Mouse (Mus musculus): ENCODE data around the gene Tenm2. TPM values are rescaled to one million over a fixed set of nuclear protein-coding genes. Genes with fewer than 3 reads are reported as not detected.

Gene Tenm2
- polyA plus RNA-seq, 1 experiment from 2014 or later, result 0.03 TPM

GRCm38 (mm10) chr11:37076989-37077598 is 158.7 kb downstream of the Tenm2 start:
- H3K4me3 ChIP-seq (replicated peaks), result no peak overlapping the region
- no peaks in the 10 kb centered on the region for H3K36me3 ChIP-seq (replicated peaks)
- no peaks in the 10 kb centered on the region for H3K4me1 ChIP-seq (replicated peaks)
- H3K4me2 ChIP-seq, result no peak overlapping the region
- no peaks in the 10 kb centered on the region for H3K9me3 ChIP-seq (replicated peaks)
- no peaks in the 10 kb centered on the region for H3K27me3 ChIP-seq
- no peak overlapping the region for H3K9ac ChIP-seq
- WGBS (ENCODE audit: insufficient replicate concordance), result 60% methylated on average over 5 of the region's 5 CpGs
- H3K27ac ChIP-seq (replicated peaks), result no peak overlapping the region
- no peak for ATAC-seq (ENCODE audit: insufficient read depth)

DNA sequence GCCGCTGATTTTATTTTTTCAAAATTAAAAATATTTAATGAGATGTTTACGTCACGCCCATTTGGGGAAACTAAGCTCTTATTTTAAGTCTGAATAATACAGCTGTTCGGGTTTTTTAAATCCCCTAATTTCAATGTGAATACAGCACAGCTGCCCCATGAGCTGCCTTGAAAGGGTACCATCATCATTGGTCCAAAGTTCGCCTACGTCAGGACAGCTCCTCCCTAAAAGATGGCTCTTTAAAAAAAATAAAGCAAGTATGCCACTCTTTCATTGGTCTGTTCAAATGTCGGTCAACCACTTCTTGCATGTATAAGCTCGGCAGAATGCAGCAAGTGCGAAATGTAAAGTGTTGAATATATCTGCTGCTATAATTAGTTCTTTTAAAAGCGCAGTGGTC is 160.4 kb downstream of the Tenm2 start:
- no peak overlapping the region for H3K27ac ChIP-seq (replicated peaks)
- H3K36me3 ChIP-seq (replicated peaks), result no peaks in the 10 kb centered on the region
- no peaks in the 10 kb centered on the region for H3K9me3 ChIP-seq (replicated peaks)
- no peak overlapping the region for H3K9ac ChIP-seq
- no peak for ATAC-seq (ENCODE audit: insufficient read depth)
- WGBS (ENCODE audit: insufficient replicate concordance), result 74% methylated on average over 10 of the region's 10 CpGs
- no peaks in the 10 kb centered on the region for H3K4me1 ChIP-seq (replicated peaks)
- H3K4me2 ChIP-seq, result no peak overlapping the region
- no peaks in the 10 kb centered on the region for H3K27me3 ChIP-seq
- no peak overlapping the region for H3K4me3 ChIP-seq (replicated peaks)

- Histone ChIP-seq H3K27me3 (no peaks in the 10 kb centered on the region), H3K4me1 (replicated peaks) (no peaks in the 10 kb centered on the region), H3K36me3 (replicated peaks) (no peaks in the 10 kb centered on the region), H3K9me3 (replicated peaks) (no peaks in the 10 kb centered on the region), H3K4me3 (replicated peaks) (no peak overlapping the region), H3K9ac (no peak overlapping the region), H3K4me2 (no peak overlapping the region), H3K27ac (replicated peaks) (no peak overlapping the region)
- 56% methylated on average over 3 of the region's 3 CpGs for WGBS (ENCODE audit: insufficient replicate concordance)
- no peak for ATAC-seq (ENCODE audit: insufficient read depth)
Observed at GRCm38 (mm10) chr11:37065459-37065858, 170.3 kb downstream of the Tenm2 start.

GRCm38 (mm10) chr11:37046671-37047070 is 189.1 kb downstream of the Tenm2 start:
- Histone ChIP-seq H3K36me3 (replicated peaks) (no peaks in the 10 kb centered on the region), H3K4me3 (replicated peaks) (no peak overlapping the region), H3K27me3 (no peaks in the 10 kb centered on the region), H3K27ac (replicated peaks) (no peak overlapping the region), H3K4me1 (replicated peaks) (no peaks in the 10 kb centered on the region), H3K9me3 (replicated peaks) (no peaks in the 10 kb centered on the region), H3K4me2 (no peak overlapping the region), H3K9ac (no peak overlapping the region)
- WGBS (ENCODE audit: insufficient replicate concordance), result 23% methylated on average over 5 of the region's 5 CpGs
- ATAC-seq (ENCODE audit: insufficient read depth), result no peak

- Histone ChIP-seq H3K4me2 (no peak overlapping the region), H3K9me3 (replicated peaks) (no peaks in the 10 kb centered on the region), H3K27ac (replicated peaks) (no peak overlapping the region), H3K9ac (no peak overlapping the region), H3K27me3 (no peaks in the 10 kb centered on the region), H3K36me3 (replicated peaks) (no peaks in the 10 kb centered on the region), H3K4me3 (replicated peaks) (no peak overlapping the region), H3K4me1 (replicated peaks) (no peaks in the 10 kb centered on the region)
- no peak for ATAC-seq (ENCODE audit: insufficient read depth)
- WGBS (ENCODE audit: insufficient replicate concordance), result 69% methylated on average over 4 of the region's 4 CpGs
Observed at GRCm38 (mm10) chr11:37041259-37041658, 194.5 kb downstream of the Tenm2 start.

DNA sequence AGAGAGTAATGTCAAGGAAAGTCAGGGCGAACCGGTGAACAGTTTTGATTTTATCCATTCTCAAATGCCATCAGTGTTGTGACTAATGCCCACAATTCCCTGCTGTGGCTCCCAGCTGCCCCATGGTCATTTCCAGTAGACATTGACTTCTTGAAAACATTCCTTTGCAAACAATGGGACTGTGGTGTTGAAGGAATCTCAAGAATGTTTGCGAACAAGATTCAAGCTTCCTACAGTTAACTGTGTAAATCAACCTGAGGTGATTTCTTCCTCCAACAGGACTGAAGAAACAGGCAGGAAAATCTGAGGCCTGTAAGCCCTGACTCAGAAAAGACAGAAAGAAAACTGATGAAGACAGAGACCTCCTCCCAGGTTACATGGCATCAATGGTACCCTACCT is 196.5 kb downstream of the Tenm2 start:
- Histone ChIP-seq H3K4me2 (no peak overlapping the region), H3K36me3 (replicated peaks) (no peaks in the 10 kb centered on the region), H3K27me3 (no peaks in the 10 kb centered on the region), H3K9ac (no peak overlapping the region), H3K9me3 (replicated peaks) (no peaks in the 10 kb centered on the region), H3K4me3 (replicated peaks) (no peak overlapping the region), H3K27ac (replicated peaks) (no peak overlapping the region), H3K4me1 (replicated peaks) (no peaks in the 10 kb centered on the region)
- no peak for ATAC-seq (ENCODE audit: insufficient read depth)
- WGBS (ENCODE audit: insufficient replicate concordance), result 46% methylated on average over 3 of the region's 3 CpGs

DNA sequence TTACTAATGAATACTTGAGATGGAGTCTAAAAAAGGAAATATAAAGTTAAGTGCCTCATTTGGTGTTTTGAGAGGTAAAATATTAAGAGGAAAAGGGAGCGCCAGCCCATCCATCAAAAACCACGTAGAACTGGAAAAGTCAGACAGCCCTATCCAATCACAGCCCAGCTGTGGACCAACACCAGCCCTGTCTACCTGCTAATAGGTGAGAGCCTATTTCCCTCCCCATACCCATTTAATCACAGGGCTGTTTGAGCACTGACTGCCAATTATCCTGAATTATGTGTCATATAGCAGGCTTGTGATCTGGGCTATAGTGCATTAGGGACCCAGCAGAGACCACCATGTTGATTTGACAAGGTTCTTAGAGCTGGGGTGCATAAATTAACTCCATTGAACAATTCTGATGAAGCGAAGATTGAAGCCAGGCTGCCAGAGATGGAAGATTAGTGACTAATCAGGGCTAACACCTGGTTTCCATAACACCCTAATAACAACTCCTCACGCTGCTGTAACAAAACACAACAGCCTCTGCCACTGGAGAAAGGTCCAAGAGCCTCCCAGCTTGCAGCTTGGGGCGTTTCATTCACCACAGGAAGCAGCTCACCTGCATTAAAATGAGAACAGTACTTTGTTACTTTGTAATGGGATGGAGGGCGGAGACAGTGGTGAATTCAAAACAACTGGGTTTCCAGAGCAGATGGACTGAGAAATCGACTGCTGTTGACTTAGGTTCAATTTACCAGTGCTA is 204.3 kb downstream of the Tenm2 start:
- Histone ChIP-seq H3K9me3 (replicated peaks) (no peaks in the 10 kb centered on the region), H3K27ac (replicated peaks) (no peak overlapping the region), H3K4me2 (no peak overlapping the region), H3K27me3 (no peaks in the 10 kb centered on the region), H3K4me1 (replicated peaks) (no peaks in the 10 kb centered on the region), H3K36me3 (replicated peaks) (no peaks in the 10 kb centered on the region), H3K4me3 (replicated peaks) (no peak overlapping the region), H3K9ac (no peak overlapping the region)
- ATAC-seq (ENCODE audit: insufficient read depth), result no peak
- 39% methylated on average over 7 of the region's 7 CpGs for WGBS (ENCODE audit: insufficient replicate concordance)

GRCm38 (mm10) chr11:37011900-37012299 is 223.9 kb downstream of the Tenm2 start:
- ATAC-seq (ENCODE audit: insufficient read depth), result no peak
- Histone ChIP-seq H3K27me3 (no peaks in the 10 kb centered on the region), H3K27ac (replicated peaks) (no peak overlapping the region), H3K4me3 (replicated peaks) (no peak overlapping the region), H3K4me2 (no peak overlapping the region), H3K36me3 (replicated peaks) (no peaks in the 10 kb centered on the region), H3K4me1 (replicated peaks) (no peaks in the 10 kb centered on the region), H3K9me3 (replicated peaks) (no peaks in the 10 kb centered on the region), H3K9ac (no peak overlapping the region)
- 71% methylated on average over 1 of the region's 1 CpGs for WGBS (ENCODE audit: insufficient replicate concordance)

- H3K27ac ChIP-seq (replicated peaks), result no peak overlapping the region
- 60% methylated on average over 1 of the region's 1 CpGs for WGBS (ENCODE audit: insufficient replicate concordance)
- ATAC-seq (ENCODE audit: insufficient read depth), result no peak
- no peaks in the 10 kb centered on the region for H3K27me3 ChIP-seq
- H3K36me3 ChIP-seq (replicated peaks), result no peaks in the 10 kb centered on the region
- no peaks in the 10 kb centered on the region for H3K9me3 ChIP-seq (replicated peaks)
- no peak overlapping the region for H3K4me2 ChIP-seq
- H3K4me3 ChIP-seq (replicated peaks), result no peak overlapping the region
- H3K9ac ChIP-seq, result no peak overlapping the region
- H3K4me1 ChIP-seq (replicated peaks), result no peaks in the 10 kb centered on the region
Observed at GRCm38 (mm10) chr11:37009243-37009642, 226.5 kb downstream of the Tenm2 start.

GRCm38 (mm10) chr11:36997668-36998067 is 238.1 kb downstream of the Tenm2 start:
- H3K27ac ChIP-seq (replicated peaks), result no peak overlapping the region
- no peaks in the 10 kb centered on the region for H3K27me3 ChIP-seq
- no peak for ATAC-seq (ENCODE audit: insufficient read depth)
- H3K9me3 ChIP-seq (replicated peaks), result no peaks in the 10 kb centered on the region
- H3K9ac ChIP-seq, result no peak overlapping the region
- H3K4me2 ChIP-seq, result no peak overlapping the region
- no peak overlapping the region for H3K4me3 ChIP-seq (replicated peaks)
- H3K36me3 ChIP-seq (replicated peaks), result no peaks in the 10 kb centered on the region
- H3K4me1 ChIP-seq (replicated peaks), result no peaks in the 10 kb centered on the region
- 59% methylated on average over 3 of the region's 3 CpGs for WGBS (ENCODE audit: insufficient replicate concordance)

GRCm38 (mm10) chr11:36990895-36991294 is 244.9 kb downstream of the Tenm2 start:
- Histone ChIP-seq H3K9me3 (replicated peaks) (no peaks in the 10 kb centered on the region), H3K27me3 (no peaks in the 10 kb centered on the region), H3K27ac (replicated peaks) (no peak overlapping the region), H3K4me2 (no peak overlapping the region), H3K4me1 (replicated peaks) (no peaks in the 10 kb centered on the region), H3K36me3 (replicated peaks) (no peaks in the 10 kb centered on the region), H3K9ac (no peak overlapping the region), H3K4me3 (replicated peaks) (no peak overlapping the region)
- no peak for ATAC-seq (ENCODE audit: insufficient read depth)
- WGBS (ENCODE audit: insufficient replicate concordance), result 49% methylated on average over 3 of the region's 3 CpGs
